Mouse (Mus musculus) brain, adult 10 weeks (tissue): ENCODE results near the gene Mst1. TPM values are rescaled to one million over a fixed set of nuclear protein-coding genes. Genes with fewer than 3 reads are reported as not detected.

Experiments
- polyA plus RNA-seq: library from polyadenylated mRNA; stranded (reverse); fragments of 350-450 nt; fragmentation: Illumina TruSeq; extraction: RNeasy Lipid Tissue Mini Kit (QIAGEN cat#74804); gene quantifications from one replicate; pipeline ENCODE4 v1.2.3, GENCODE M21; 2015; ENCODE audit warnings: low read depth, low replicate concordance

Mst1 gene
- not detected for polyA plus RNA-seq

GRCm38 (mm10) chr9:108080168-108080567 lies at the start of gene Mst1:
TSS of gene Mst1 (plus strand) at chr9:108080436.

DNA sequence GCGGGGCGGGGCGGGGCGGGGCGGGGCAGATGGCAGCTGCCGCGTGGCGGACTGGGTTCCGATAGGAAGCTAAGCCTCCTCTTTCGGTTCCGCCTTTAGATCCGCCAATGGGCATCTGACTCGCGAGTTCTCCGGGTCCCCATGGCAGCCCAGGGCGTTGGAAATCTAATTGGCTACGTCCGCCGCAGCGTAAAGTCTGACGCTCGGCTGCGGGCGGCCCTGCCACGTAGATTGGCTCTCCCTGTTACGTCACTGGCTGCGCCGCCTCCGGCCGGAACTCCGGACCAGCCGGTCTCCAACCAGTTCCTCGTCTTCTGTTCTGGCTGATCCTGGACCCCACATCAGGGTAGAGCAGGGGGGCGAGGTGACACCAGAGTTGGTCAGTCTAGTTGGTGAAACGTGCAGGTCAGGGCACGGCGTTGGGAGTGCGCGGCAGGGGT lies 31.2 kb upstream of the Mst1 start, which contains the start of gene Gmppb:
Gene Gmppb (plus strand): TSS at position 227 of the 440 bp plus-strand sequence.

DNA sequence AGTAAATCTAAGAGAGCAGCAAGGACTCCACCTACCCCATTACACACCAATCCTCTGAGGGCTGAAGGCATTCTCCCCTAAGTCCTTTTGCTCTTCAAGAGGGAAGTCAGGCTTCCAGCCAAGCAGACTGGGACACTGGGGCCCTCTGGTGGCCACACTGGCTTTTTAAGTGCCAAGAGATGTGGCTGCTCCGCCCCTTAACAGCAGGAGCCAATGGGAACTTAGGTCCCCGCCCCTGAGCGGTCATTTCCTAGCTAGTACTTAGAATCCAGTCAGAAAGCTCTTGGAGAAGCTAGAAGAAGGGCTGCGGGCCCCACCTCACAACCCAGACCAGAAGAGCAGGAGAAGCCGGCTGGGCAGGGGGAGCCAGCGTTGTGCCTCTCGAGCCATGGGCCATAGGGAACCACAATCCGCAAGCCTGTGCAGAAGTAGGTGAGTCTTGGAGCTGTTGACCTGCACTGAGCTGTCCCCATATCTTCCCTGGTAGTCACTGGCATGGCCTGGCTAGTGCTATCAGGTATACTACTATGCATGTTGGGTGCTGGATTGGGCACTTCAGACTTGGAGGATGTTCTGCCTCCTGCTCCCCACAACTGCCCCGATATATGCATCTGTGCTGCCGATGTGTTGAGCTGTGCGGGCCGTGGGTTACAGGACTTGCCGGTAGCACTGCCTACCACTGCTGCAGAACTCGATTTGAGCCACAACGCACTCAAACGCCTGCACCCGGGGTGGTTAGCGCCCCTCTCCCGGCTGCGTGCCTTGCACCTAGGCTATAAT lies 27.2 kb upstream of the Mst1 start, which contains the start of gene Amigo3:
Gene Amigo3 (plus strand): TSS at position 275 of the 780 bp plus-strand sequence.

GRCm38 (mm10) chr9:108082988-108083431 lies 2.8 kb downstream of the Mst1 start, which contains the start of gene Rnf123:
TSS of gene Rnf123 (minus strand) at chr9:108083346.

DNA sequence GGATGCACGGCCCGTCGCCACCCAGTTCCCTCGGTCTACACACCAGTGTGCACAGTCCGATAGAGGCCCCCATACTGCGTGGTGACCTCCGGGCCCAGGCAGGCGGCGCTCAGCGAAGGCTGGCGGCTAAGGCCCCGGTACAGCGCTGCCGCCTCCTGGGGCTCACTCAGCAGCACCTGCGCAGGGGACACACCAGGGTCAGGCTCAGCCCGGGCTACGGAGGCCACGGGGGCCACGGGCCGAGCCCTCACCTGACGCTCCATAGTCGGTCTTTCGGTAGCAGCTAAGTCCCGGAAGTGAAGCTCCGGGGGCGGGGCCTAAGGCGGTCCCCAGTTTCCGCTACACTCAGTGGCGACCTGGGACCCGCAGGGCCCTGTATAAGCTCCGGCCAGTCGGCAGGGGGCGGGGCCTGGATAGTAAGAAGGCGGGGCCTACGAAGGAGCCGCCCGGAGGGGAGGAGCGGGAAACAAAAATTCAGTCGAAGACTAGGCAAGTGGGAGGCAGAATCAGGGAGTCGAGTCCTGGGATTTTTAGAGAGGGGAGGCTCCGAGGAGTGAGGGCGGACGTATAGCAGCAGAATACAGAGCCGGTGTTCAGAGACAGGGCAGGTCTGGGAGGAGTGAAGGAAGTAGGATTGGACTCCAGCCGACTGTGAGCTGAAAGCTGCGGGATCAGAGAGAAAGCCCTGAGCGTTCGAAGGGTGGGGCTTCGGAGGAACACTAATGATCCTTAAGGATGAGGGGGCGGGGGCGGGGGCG lies 14.1 kb downstream of the Mst1 start, which contains the start of gene Apeh:
Gene Apeh (minus strand): TSS at position 423 of the 758 bp plus-strand sequence.

Other genes with a start within 250 kb of the Mst1 start
- 40.5 TPM for gene Rbm6, start 207.2 kb upstream of the Mst1 start, polyA plus RNA-seq
- 19.2 TPM for gene Mon1a, start 192.3 kb upstream of the Mst1 start, polyA plus RNA-seq
- 0.59 TPM for gene Mst1r, start 173.6 kb upstream of the Mst1 start, polyA plus RNA-seq
- not detected for gene Actl11, start 152.0 kb upstream of the Mst1 start, polyA plus RNA-seq
- gene Camkv, start 144.8 kb upstream of the Mst1 start, polyA plus RNA-seq, result 320 TPM
- 15.5 TPM for gene Traip, start 130.3 kb upstream of the Mst1 start, polyA plus RNA-seq
- 6.5 TPM for gene Uba7, start 104.9 kb upstream of the Mst1 start, polyA plus RNA-seq
- 0.46 TPM for gene Gm20661, start 97.4 kb upstream of the Mst1 start, polyA plus RNA-seq
- 4.2 TPM for gene Inka1, start 94.6 kb upstream of the Mst1 start, polyA plus RNA-seq
- 5.1 TPM for gene Cdhr4, start 87.9 kb upstream of the Mst1 start, polyA plus RNA-seq
- 5.0 TPM for gene Gm20662, start 84.1 kb upstream of the Mst1 start, polyA plus RNA-seq
- 160 TPM for gene Ip6k1, start 77.9 kb upstream of the Mst1 start, polyA plus RNA-seq
- gene Gmppb, start 31.2 kb upstream of the Mst1 start, polyA plus RNA-seq, result 17.9 TPM
- gene Amigo3, start 27.3 kb upstream of the Mst1 start, polyA plus RNA-seq, result 1.4 TPM
- 52.1 TPM for gene Rnf123, start 2.9 kb downstream of the Mst1 start, polyA plus RNA-seq
- 21.4 TPM for gene Apeh, start 14.2 kb downstream of the Mst1 start, polyA plus RNA-seq
- 87.7 TPM for gene Bsn, start 109.9 kb downstream of the Mst1 start, polyA plus RNA-seq
- 42.5 TPM for gene Dag1, start 183.5 kb downstream of the Mst1 start, polyA plus RNA-seq
- 118 TPM for gene Nicn1, start 210.0 kb downstream of the Mst1 start, polyA plus RNA-seq
- 37.8 TPM for gene Amt, start 216.4 kb downstream of the Mst1 start, polyA plus RNA-seq
- gene Rhoa, start 225.7 kb downstream of the Mst1 start, polyA plus RNA-seq, result 211 TPM
- gene Tcta, start 225.7 kb downstream of the Mst1 start, polyA plus RNA-seq, result 47.8 TPM